Mouse (Mus musculus): ENCODE measurements around the gene Chp1. TPM values are rescaled to one million over a fixed set of nuclear protein-coding genes. Genes with fewer than 3 reads are reported as not detected.

Gene Chp1
- polyA plus RNA-seq, 1 experiment, result 52.6 TPM

GRCm38 (mm10) chr2:119549678-119550077 lies 2.2 kb downstream of the Chp1 start:
- Histone ChIP-seq H3K4me3 (ENCODE audit: low read depth, low read length) (no peak overlapping the region), H3K27me3 (ENCODE audit: control insufficient read depth, insufficient read depth, low read length, poor library complexity, severe bottlenecking) (no peaks in the 10 kb centered on the region), H3K4me1 (ENCODE audit: control insufficient read depth, insufficient read depth, low read length) (no peaks in the 10 kb centered on the region), H3K27ac (ENCODE audit: insufficient read depth, low read length) (no peak overlapping the region), H3K9ac (ENCODE audit: low read depth, poor library complexity, severe bottlenecking) (no peak overlapping the region), H3K9me3 (replicated peaks; ENCODE audit: control insufficient read depth, insufficient read depth, low read length, poor library complexity, severe bottlenecking) (no peaks in the 10 kb centered on the region), H3K36me3 (ENCODE audit: control insufficient read depth, insufficient read depth, low read length, poor library complexity, severe bottlenecking) (no peaks in the 10 kb centered on the region)
- no peak for TF ChIP-seq CTCF (IDR thresholded peaks at IDR 0.05; ENCODE audit: low read depth, low read length)
- no peak for TF ChIP-seq EP300 (IDR thresholded peaks at IDR 0.05; ENCODE audit: insufficient read depth, low read depth, low read length)
- no peak for TF ChIP-seq POLR2A (IDR thresholded peaks at IDR 0.05; ENCODE audit: insufficient read depth, low read length)

- Histone ChIP-seq H3K4me3 (ENCODE audit: low read depth, low read length) (no peak overlapping the region), H3K4me1 (ENCODE audit: control insufficient read depth, insufficient read depth, low read length) (no peaks in the 10 kb centered on the region), H3K9me3 (replicated peaks; ENCODE audit: control insufficient read depth, insufficient read depth, low read length, poor library complexity, severe bottlenecking) (no peaks in the 10 kb centered on the region), H3K27ac (ENCODE audit: insufficient read depth, low read length) (no peak overlapping the region), H3K9ac (ENCODE audit: low read depth, poor library complexity, severe bottlenecking) (no peak overlapping the region), H3K36me3 (ENCODE audit: control insufficient read depth, insufficient read depth, low read length, poor library complexity, severe bottlenecking) (no peaks in the 10 kb centered on the region), H3K27me3 (ENCODE audit: control insufficient read depth, insufficient read depth, low read length, poor library complexity, severe bottlenecking) (no peaks in the 10 kb centered on the region)
- no peak for TF ChIP-seq POLR2A (IDR thresholded peaks at IDR 0.05; ENCODE audit: insufficient read depth, low read length)
- TF ChIP-seq EP300 (IDR thresholded peaks at IDR 0.05; ENCODE audit: insufficient read depth, low read depth, low read length), result no peak
- no peak for TF ChIP-seq CTCF (IDR thresholded peaks at IDR 0.05; ENCODE audit: low read depth, low read length)
Measured at GRCm38 (mm10) chr2:119558039-119558438, 10.5 kb downstream of the Chp1 start.

GRCm38 (mm10) chr2:119558737-119559340 lies 11.3 kb downstream of the Chp1 start:
- TF ChIP-seq POLR2A (IDR thresholded peaks at IDR 0.05; ENCODE audit: insufficient read depth, low read length) (no peak), CTCF (IDR thresholded peaks at IDR 0.05; ENCODE audit: low read depth, low read length) (no peak), EP300 (IDR thresholded peaks at IDR 0.05; ENCODE audit: insufficient read depth, low read depth, low read length) (no peak)
- no peak overlapping the region for H3K27ac ChIP-seq (ENCODE audit: insufficient read depth, low read length)

GRCm38 (mm10) chr2:119561794-119562193 lies 14.3 kb downstream of the Chp1 start:
- H3K9ac ChIP-seq (ENCODE audit: low read depth, poor library complexity, severe bottlenecking), result no peak overlapping the region
- H3K4me3 ChIP-seq (ENCODE audit: low read depth, low read length), result no peak overlapping the region
- H3K27ac ChIP-seq (ENCODE audit: insufficient read depth, low read length), result no peak overlapping the region
- H3K9me3 ChIP-seq (replicated peaks; ENCODE audit: control insufficient read depth, insufficient read depth, low read length, poor library complexity, severe bottlenecking), result no peaks in the 10 kb centered on the region
- H3K27me3 ChIP-seq (ENCODE audit: control insufficient read depth, insufficient read depth, low read length, poor library complexity, severe bottlenecking), result no peaks in the 10 kb centered on the region
- TF ChIP-seq POLR2A (IDR thresholded peaks at IDR 0.05; ENCODE audit: insufficient read depth, low read length) (no peak), EP300 (IDR thresholded peaks at IDR 0.05; ENCODE audit: insufficient read depth, low read depth, low read length) (no peak)
- no peaks in the 10 kb centered on the region for H3K4me1 ChIP-seq (ENCODE audit: control insufficient read depth, insufficient read depth, low read length)
- no peaks in the 10 kb centered on the region for H3K36me3 ChIP-seq (ENCODE audit: control insufficient read depth, insufficient read depth, low read length, poor library complexity, severe bottlenecking)

More at GRCm38 (mm10) chr2:119558737-119559340, 11.3 kb downstream of the Chp1 start:
- Histone ChIP-seq H3K4me3 (ENCODE audit: low read depth, low read length) (no peak overlapping the region), H3K27me3 (ENCODE audit: control insufficient read depth, insufficient read depth, low read length, poor library complexity, severe bottlenecking) (no peaks in the 10 kb centered on the region), H3K9me3 (replicated peaks; ENCODE audit: control insufficient read depth, insufficient read depth, low read length, poor library complexity, severe bottlenecking) (no peaks in the 10 kb centered on the region), H3K9ac (ENCODE audit: low read depth, poor library complexity, severe bottlenecking) (no peak overlapping the region), H3K4me1 (ENCODE audit: control insufficient read depth, insufficient read depth, low read length) (no peaks in the 10 kb centered on the region), H3K36me3 (ENCODE audit: control insufficient read depth, insufficient read depth, low read length, poor library complexity, severe bottlenecking) (no peaks in the 10 kb centered on the region)

GRCm38 (mm10) chr2:119565284-119565683 lies 17.8 kb downstream of the Chp1 start:
- no peak for TF ChIP-seq EP300 (IDR thresholded peaks at IDR 0.05; ENCODE audit: insufficient read depth, low read depth, low read length)
- TF ChIP-seq CTCF (IDR thresholded peaks at IDR 0.05; ENCODE audit: low read depth, low read length), result no peak
- Histone ChIP-seq H3K4me1 (ENCODE audit: control insufficient read depth, insufficient read depth, low read length) (no peaks in the 10 kb centered on the region), H3K4me3 (ENCODE audit: low read depth, low read length) (no peak overlapping the region), H3K9me3 (replicated peaks; ENCODE audit: control insufficient read depth, insufficient read depth, low read length, poor library complexity, severe bottlenecking) (no peaks in the 10 kb centered on the region), H3K27ac (ENCODE audit: insufficient read depth, low read length) (no peak overlapping the region), H3K36me3 (ENCODE audit: control insufficient read depth, insufficient read depth, low read length, poor library complexity, severe bottlenecking) (no peaks in the 10 kb centered on the region), H3K27me3 (ENCODE audit: control insufficient read depth, insufficient read depth, low read length, poor library complexity, severe bottlenecking) (no peaks in the 10 kb centered on the region), H3K9ac (ENCODE audit: low read depth, poor library complexity, severe bottlenecking) (no peak overlapping the region)

GRCm38 (mm10) chr2:119566182-119566855 lies 18.8 kb downstream of the Chp1 start:
- Histone ChIP-seq H3K9me3 (replicated peaks; ENCODE audit: control insufficient read depth, insufficient read depth, low read length, poor library complexity, severe bottlenecking) (no peaks in the 10 kb centered on the region), H3K4me1 (ENCODE audit: control insufficient read depth, insufficient read depth, low read length) (no peaks in the 10 kb centered on the region), H3K4me3 (ENCODE audit: low read depth, low read length) (no peak overlapping the region), H3K9ac (ENCODE audit: low read depth, poor library complexity, severe bottlenecking) (no peak overlapping the region), H3K36me3 (ENCODE audit: control insufficient read depth, insufficient read depth, low read length, poor library complexity, severe bottlenecking) (no peaks in the 10 kb centered on the region), H3K27me3 (ENCODE audit: control insufficient read depth, insufficient read depth, low read length, poor library complexity, severe bottlenecking) (no peaks in the 10 kb centered on the region), H3K27ac (ENCODE audit: insufficient read depth, low read length) (no peak overlapping the region)
- TF ChIP-seq CTCF (IDR thresholded peaks at IDR 0.05; ENCODE audit: low read depth, low read length), result no peak
- TF ChIP-seq POLR2A (IDR thresholded peaks at IDR 0.05; ENCODE audit: insufficient read depth, low read length), result no peak
- no peak for TF ChIP-seq EP300 (IDR thresholded peaks at IDR 0.05; ENCODE audit: insufficient read depth, low read depth, low read length)
